Mouse (Mus musculus) kidney, adult 2 months (tissue): ENCODE measurements at regions not wholly inside any gene's neighbourhood (a gene's known extent, or its start where the extent isn't known, plus 50 kb on each side); places are given as distances from the start of the nearest gene placed in this dataset.

ENCODE experiments used
- DNase-seq: peaks from one replicate; pipeline ENCODE4 v3.0.0; 2021
- H3K27ac ChIP-seq: fragments of 200-500 bp; 2 replicates; pipeline ENCODE4 v1.5.1; 2012; ENCODE audit warnings: low read depth, low read length, control low read depth, inconsistent platforms; ENCODE audit not compliant: insufficient read depth
- H3K27me3 ChIP-seq: fragments of 200-500 bp; replicated peaks from 2 replicates; pipeline ENCODE4 v1.6.1; 2012; ENCODE audit warnings: mild to moderate bottlenecking, moderate library complexity, low read length, inconsistent platforms; ENCODE audit not compliant: control insufficient read depth, insufficient read depth
- H3K36me3 ChIP-seq: fragments of 200-500 bp; 2 replicates; pipeline ENCODE4 v1.6.1; 2012; ENCODE audit warnings: mild to moderate bottlenecking, moderate library complexity, low read length, inconsistent platforms; ENCODE audit not compliant: control insufficient read depth, insufficient read depth
- H3K4me1 ChIP-seq: fragments of 200-500 bp; 2 replicates; pipeline ENCODE4 v1.6.1; 2011; ENCODE audit warnings: low read length; ENCODE audit not compliant: control insufficient read depth, insufficient read depth
- H3K4me3 ChIP-seq: fragments of 200-500 bp; 2 replicates; pipeline ENCODE4 v1.5.1; 2011; ENCODE audit warnings: mild to moderate bottlenecking, low read depth, low read length, control low read depth; ENCODE audit not compliant: insufficient read depth
- CTCF ChIP-seq: fragments of 200-500 bp; conservative IDR thresholded peaks from 2 replicates; pipeline ENCODE4 v1.5.1; 2011; ENCODE audit warnings: low read depth, mild to moderate bottlenecking, control low read depth, low read length, moderate library complexity, mixed read lengths; ENCODE audit not compliant: insufficient read depth, insufficient read length
- POLR2A ChIP-seq: fragments of 200-500 bp; IDR thresholded peaks from one replicate; pipeline ENCODE4 v1.6.1; 2011; ENCODE audit warnings: low read depth, low read length, control low read depth
- WGBS: fragments of 180-500 bp; shearing (Covaris S2); methylation state at CpG from one replicate; pipeline ENCODE4 v1.1.7; 2018; 5-methylcytosine and 5-hydroxymethylcytosine counted together

- DNase-seq = peak; percentile 84
- Histone ChIP-seq H3K27ac (peak overlapping the region; percentile 85), H3K4me3 (no peak overlapping the region), H3K27me3 (no peaks in the 10 kb centered on the region), H3K36me3 (no peaks in the 10 kb centered on the region), H3K4me1 (peaks cover 21% of the 10 kb centered on the region)
- no peak for TF ChIP-seq POLR2A
- TF ChIP-seq CTCF = no peak
- WGBS = 39% methylated on average over 4 of the region's 4 CpGs
Observed at GRCm38 (mm10) chr16:24059090-24059600, 70.5 kb upstream of the Bcl6 start.

- Histone ChIP-seq H3K4me3 (no peak overlapping the region), H3K4me1 (peaks cover 17% of the 10 kb centered on the region), H3K27me3 (no peaks in the 10 kb centered on the region), H3K36me3 (no peaks in the 10 kb centered on the region), H3K27ac (peak overlapping the region; percentile 76; the same call in 1 of the 2 replicates)
- 32% methylated on average over 11 of the region's 11 CpGs for WGBS
- TF ChIP-seq POLR2A (no peak), CTCF (no peak)
- peak; percentile 78 for DNase-seq
Observed at GRCm38 (mm10) chr16:24056885-24057531, 68.4 kb upstream of the Bcl6 start.

GRCm38 (mm10) chr16:24056123-24056884 is 67.7 kb upstream of the Bcl6 start:
- Histone ChIP-seq H3K4me1 (peaks cover 10% of the 10 kb centered on the region), H3K4me3 (no peak overlapping the region), H3K27ac (peak overlapping the region; percentile 22), H3K27me3 (no peaks in the 10 kb centered on the region), H3K36me3 (no peaks in the 10 kb centered on the region)
- TF ChIP-seq CTCF (no peak), POLR2A (no peak)
- no peak for DNase-seq
- WGBS = 59% methylated on average over 12 of the region's 12 CpGs

GRCm38 (mm10) chr16:24054293-24054692 is 65.6 kb upstream of the Bcl6 start:
- WGBS = 94% methylated on average over 3 of the region's 3 CpGs

GRCm38 (mm10) chr16:24053403-24053802 is 64.8 kb upstream of the Bcl6 start:
- Histone ChIP-seq H3K27ac (no peak overlapping the region), H3K27me3 (no peaks in the 10 kb centered on the region), H3K4me3 (no peak overlapping the region), H3K4me1 (peaks cover 7% of the 10 kb centered on the region; the same call in 1 of the 2 replicates), H3K36me3 (no peaks in the 10 kb centered on the region)
- DNase-seq = no peak
- TF ChIP-seq CTCF (no peak), POLR2A (no peak)
- 79% methylated on average over 10 of the region's 10 CpGs for WGBS

More at GRCm38 (mm10) chr16:24054293-24054692, 65.6 kb upstream of the Bcl6 start:
- Histone ChIP-seq H3K4me1 (peaks cover 7% of the 10 kb centered on the region; the same call in 1 of the 2 replicates), H3K4me3 (no peak overlapping the region), H3K27ac (no peak overlapping the region), H3K27me3 (no peaks in the 10 kb centered on the region), H3K36me3 (no peaks in the 10 kb centered on the region)
- no peak for TF ChIP-seq CTCF
- DNase-seq = no peak

GRCm38 (mm10) chr16:24050856-24051640 is 62.4 kb upstream of the Bcl6 start:
- H3K36me3 ChIP-seq = no peaks in the 10 kb centered on the region
- H3K27me3 ChIP-seq = no peaks in the 10 kb centered on the region
- no peak for TF ChIP-seq CTCF
- no peak for TF ChIP-seq POLR2A
- H3K4me3 ChIP-seq = no peak overlapping the region
- no peak overlapping the region for H3K27ac ChIP-seq
- 78% methylated on average over 10 of the region's 10 CpGs for WGBS
- H3K4me1 ChIP-seq = no peaks in the 10 kb centered on the region
- no peak for DNase-seq

GRCm38 (mm10) chr16:24043779-24044178 is 55.1 kb upstream of the Bcl6 start:
- Histone ChIP-seq H3K27me3 (no peaks in the 10 kb centered on the region), H3K27ac (peak overlapping the region; percentile 78), H3K4me3 (no peak overlapping the region), H3K36me3 (no peaks in the 10 kb centered on the region), H3K4me1 (peaks cover 8% of the 10 kb centered on the region)
- 62% methylated on average over 4 of the region's 4 CpGs for WGBS
- TF ChIP-seq CTCF = no peak
- TF ChIP-seq POLR2A = no peak
- DNase-seq = no peak
